Mouse (Mus musculus): ENCODE results near the gene Ptk7.

The Ptk7 gene

GRCm38 (mm10) chr17:46609721-46610514, 19.4 kb downstream of the Ptk7 start:
- DNase-seq (ENCODE audit: extremely low spot score, low read depth, low spot score) = no peak

GRCm38 (mm10) chr17:46605987-46606386, 23.3 kb downstream of the Ptk7 start:
- DNase-seq (ENCODE audit: extremely low spot score, low read depth, low spot score) = no peak

- no peak for DNase-seq (ENCODE audit: extremely low spot score, low read depth, low spot score)
Observed at GRCm38 (mm10) chr17:46605126-46605525, 24.2 kb downstream of the Ptk7 start.

- DNase-seq (ENCODE audit: extremely low spot score, low read depth, low spot score) = no peak
Observed at GRCm38 (mm10) chr17:46603229-46603628, 26.1 kb downstream of the Ptk7 start.

- no peak for DNase-seq (ENCODE audit: extremely low spot score, low read depth, low spot score)
Observed at GRCm38 (mm10) chr17:46602212-46602611, 27.1 kb downstream of the Ptk7 start.

- no peak for DNase-seq (ENCODE audit: extremely low spot score, low read depth, low spot score)
Observed at GRCm38 (mm10) chr17:46600569-46600968, 28.7 kb downstream of the Ptk7 start.

- DNase-seq (ENCODE audit: extremely low spot score, low read depth, low spot score) = no peak
Observed at GRCm38 (mm10) chr17:46598963-46599362, 30.3 kb downstream of the Ptk7 start.

- no peak for DNase-seq (ENCODE audit: extremely low spot score, low read depth, low spot score)
Observed at GRCm38 (mm10) chr17:46597956-46598355, 31.3 kb downstream of the Ptk7 start.

- DNase-seq (ENCODE audit: extremely low spot score, low read depth, low spot score) = no peak
Observed at GRCm38 (mm10) chr17:46595336-46595735, 34.0 kb downstream of the Ptk7 start.

- no peak for DNase-seq (ENCODE audit: extremely low spot score, low read depth, low spot score)
Observed at GRCm38 (mm10) chr17:46594606-46595005, 34.7 kb downstream of the Ptk7 start.

- DNase-seq (ENCODE audit: extremely low spot score, low read depth, low spot score) = no peak
Observed at GRCm38 (mm10) chr17:46593124-46593523, 36.2 kb downstream of the Ptk7 start.

- DNase-seq (ENCODE audit: extremely low spot score, low read depth, low spot score) = no peak
Observed at GRCm38 (mm10) chr17:46591406-46591805, 37.9 kb downstream of the Ptk7 start.

GRCm38 (mm10) chr17:46590439-46590838, 38.9 kb downstream of the Ptk7 start:
- no peak for DNase-seq (ENCODE audit: extremely low spot score, low read depth, low spot score)

- no peak for DNase-seq (ENCODE audit: extremely low spot score, low read depth, low spot score)
Observed at GRCm38 (mm10) chr17:46589635-46590314, 39.5 kb downstream of the Ptk7 start.

GRCm38 (mm10) chr17:46588913-46589312, 40.4 kb downstream of the Ptk7 start:
- no peak for DNase-seq (ENCODE audit: extremely low spot score, low read depth, low spot score)

GRCm38 (mm10) chr17:46588173-46588572, 41.1 kb downstream of the Ptk7 start:
- DNase-seq (ENCODE audit: extremely low spot score, low read depth, low spot score) = no peak

GRCm38 (mm10) chr17:46586327-46586726, 43.0 kb downstream of the Ptk7 start:
- no peak for DNase-seq (ENCODE audit: extremely low spot score, low read depth, low spot score)

- DNase-seq (ENCODE audit: extremely low spot score, low read depth, low spot score) = no peak
Observed at GRCm38 (mm10) chr17:46578650-46579049, 50.7 kb downstream of the Ptk7 start.

GRCm38 (mm10) chr17:46576070-46576469, 53.2 kb downstream of the Ptk7 start:
- no peak for DNase-seq (ENCODE audit: extremely low spot score, low read depth, low spot score)

GRCm38 (mm10) chr17:46574535-46574934, 54.8 kb downstream of the Ptk7 start:
- no peak for DNase-seq (ENCODE audit: extremely low spot score, low read depth, low spot score)

- DNase-seq (ENCODE audit: extremely low spot score, low read depth, low spot score) = no peak
Observed at GRCm38 (mm10) chr17:46571005-46571404, 58.3 kb downstream of the Ptk7 start.

- DNase-seq (ENCODE audit: extremely low spot score, low read depth, low spot score) = no peak
Observed at GRCm38 (mm10) chr17:46559146-46559545, 70.2 kb downstream of the Ptk7 start.
